Mouse (Mus musculus) induced T-regulatory cell, adult 2 months (primary cell): ENCODE measurements at regions not wholly inside any gene's neighbourhood (a gene's known extent, or its start where the extent isn't known, plus 50 kb on each side); places are given as distances from the start of the nearest gene placed in this dataset.
A peak's percentile ranks its signal among the peaks of the same experiment; 100 is the strongest.

Experiments
- DNase-seq: peaks from one replicate; pipeline ENCODE4 v3.0.0-alpha.2; 2012; ENCODE audit warnings: low read depth

DNA sequence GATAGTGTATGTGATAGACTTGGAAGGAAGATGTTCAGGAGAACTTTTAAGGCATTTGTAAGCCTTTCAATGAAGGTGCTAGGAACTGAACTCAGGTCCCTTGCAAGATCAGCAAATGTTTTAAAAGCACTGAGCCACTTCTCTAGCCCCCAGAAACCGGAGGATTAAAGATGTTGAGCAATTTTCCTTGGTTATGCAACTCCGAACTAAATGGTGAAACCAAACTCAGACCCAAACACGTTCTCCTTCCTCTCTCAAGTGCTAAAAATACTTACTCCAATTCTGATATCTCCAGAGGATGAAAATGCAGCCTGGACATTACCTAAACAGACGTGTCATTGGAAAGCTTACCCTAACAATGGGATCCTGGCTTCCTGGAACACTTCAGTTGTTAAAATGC, 378.8 kb downstream of the Kcnj2 start:
- no peak for DNase-seq

DNA sequence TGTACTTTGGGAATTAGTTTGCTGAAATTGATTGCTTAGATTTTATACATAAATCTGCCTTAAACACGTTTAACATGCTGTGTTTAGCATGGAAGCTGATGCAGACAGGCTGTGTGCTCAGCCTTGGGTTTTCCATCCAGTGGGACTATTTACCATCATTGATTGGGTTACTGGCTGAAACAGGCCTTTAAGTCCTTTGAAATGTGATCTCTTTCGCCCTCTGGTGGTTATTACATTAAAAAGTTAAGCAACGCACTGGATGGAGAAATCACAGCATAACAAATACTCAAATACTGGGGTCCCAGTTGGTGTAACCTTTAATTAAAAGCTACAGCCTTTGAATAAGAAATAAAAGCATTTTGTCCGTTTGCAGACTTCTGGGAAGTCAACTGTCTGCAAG, 379.8 kb downstream of the Kcnj2 start:
- peak; percentile 30 for DNase-seq

DNA sequence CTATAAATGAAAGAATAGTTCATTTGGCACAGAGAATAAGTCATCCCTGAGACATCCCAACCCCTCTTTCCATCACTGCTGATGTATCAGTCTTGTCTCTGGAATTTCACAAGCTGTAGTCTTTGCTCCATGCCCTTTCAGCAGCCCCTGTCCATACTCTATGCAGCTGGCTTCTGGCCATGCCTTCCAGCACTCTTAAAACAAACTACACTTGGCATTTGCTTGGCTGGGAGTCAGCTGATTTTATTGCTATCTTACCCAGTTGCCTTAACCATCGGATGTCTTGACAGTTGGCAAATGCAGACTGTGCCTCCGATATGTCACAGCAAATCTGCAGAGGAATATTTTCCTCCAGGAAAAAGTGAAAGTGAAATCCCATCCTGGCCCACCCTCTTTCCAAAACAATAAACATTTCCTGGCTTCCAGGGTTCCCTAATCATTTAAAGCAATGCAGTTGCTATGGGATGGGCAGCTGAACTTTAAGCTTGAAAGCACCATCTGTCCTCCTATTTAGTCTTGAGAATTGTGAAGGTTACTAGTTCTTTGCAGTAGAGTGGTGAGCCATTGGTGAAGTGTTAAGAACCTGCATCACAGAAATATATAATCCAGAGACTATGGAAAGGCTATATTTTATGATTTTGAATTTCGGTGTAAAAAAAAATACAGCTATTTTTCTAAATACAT, 385.0 kb downstream of the Kcnj2 start:
- no peak for DNase-seq

- no peak for DNase-seq
Measured at GRCm38 (mm10) chr11:111460046-111460445, 394.1 kb downstream of the Kcnj2 start.

DNA sequence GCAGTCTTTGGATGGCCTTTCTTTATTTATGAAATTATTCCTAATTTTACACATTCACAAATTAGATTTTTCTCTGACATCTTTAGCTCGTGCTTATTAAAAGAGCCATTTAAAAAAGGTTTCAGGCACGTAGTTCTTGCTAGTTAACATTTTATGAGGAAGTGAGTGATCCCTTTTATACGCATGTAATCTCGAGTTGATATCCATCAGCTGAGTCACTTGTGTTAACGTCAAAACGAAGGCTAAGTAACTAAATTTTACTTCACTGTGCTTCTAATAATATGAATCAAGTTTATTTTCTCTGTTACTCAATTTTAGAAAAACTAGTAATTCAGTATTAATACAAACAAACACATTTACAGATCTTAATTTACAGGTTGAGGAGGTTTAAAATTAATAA, 419.0 kb downstream of the Kcnj2 start:
- DNase-seq, result no peak

GRCm38 (mm10) chr11:111512471-111512870, 446.5 kb downstream of the Kcnj2 start:
- no peak for DNase-seq

DNA sequence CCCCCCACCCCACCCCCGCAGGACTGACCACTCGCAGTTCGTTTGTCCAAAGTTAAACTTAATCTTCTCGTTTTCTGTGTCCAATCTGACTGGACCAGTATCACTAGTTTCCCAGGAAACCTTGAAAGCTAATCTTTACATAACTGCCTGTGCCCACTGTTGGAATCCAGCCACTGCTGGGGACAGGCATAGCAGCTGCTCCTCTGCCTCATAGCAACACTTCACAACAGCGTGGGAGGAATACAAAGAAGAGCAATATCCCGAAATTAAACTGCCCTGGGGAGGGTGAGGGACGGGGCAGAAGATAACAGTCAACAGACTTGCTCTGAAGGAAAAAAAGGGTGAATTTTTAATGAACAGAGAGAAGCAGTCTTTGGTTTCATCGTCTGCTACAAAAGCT, 456.8 kb downstream of the Kcnj2 start:
- DNase-seq, result no peak

- peak; percentile 23 for DNase-seq
Measured at GRCm38 (mm10) chr11:111523465-111523864, 457.5 kb downstream of the Kcnj2 start.

DNA sequence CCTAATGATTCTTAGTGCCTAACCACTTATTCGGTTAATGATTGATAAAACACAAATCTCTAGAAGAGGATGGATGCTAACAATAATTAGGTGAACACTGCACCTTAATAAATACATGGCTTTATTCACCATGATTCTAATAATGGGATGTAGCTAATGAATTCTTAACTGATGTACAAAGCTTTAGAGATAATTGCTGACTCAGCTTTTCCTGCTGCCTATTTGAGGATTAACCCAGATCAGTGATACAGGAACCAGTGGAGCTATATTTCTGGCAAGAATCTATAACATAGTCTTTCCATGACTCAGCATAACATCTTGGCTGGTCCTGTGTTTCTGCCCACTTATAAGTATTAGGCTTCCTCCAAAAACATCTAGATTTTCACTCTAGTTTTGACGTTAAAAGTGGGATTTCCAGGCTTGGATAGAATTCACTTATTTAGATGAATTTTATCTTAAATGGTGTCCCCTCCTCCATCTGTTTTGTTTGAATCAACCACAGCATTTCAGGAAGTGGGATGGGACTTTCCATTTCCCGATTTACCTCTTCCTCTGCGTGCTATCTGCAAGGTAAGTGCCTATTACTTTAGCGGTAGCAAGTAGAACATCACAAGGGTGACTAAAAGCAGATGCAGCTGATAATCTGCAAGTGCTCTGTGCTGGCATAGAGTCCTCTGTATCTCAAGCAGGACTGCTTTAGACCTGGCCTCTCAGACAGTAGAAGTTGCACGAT, 460.2 kb downstream of the Kcnj2 start:
- no peak for DNase-seq

DNA sequence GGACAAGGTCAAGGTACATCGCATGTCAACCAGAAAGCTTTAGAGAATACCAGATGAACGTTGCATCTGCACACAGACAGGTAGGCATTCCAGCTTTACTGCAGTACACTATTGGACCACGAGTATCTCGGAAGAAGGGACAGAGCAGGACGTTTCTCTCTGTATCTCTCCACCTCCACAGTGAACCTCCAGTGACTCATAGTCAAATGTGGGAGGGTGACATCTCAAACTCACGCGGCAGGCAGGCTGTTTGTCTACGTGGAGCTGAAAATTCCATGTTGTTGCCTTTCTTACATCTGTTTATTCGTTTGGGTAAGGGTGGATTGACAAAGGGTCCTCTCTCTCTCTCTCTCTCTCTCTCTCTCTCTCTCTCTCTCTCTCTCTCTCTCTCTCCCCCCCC, 463.6 kb downstream of the Kcnj2 start:
- no peak for DNase-seq

DNA sequence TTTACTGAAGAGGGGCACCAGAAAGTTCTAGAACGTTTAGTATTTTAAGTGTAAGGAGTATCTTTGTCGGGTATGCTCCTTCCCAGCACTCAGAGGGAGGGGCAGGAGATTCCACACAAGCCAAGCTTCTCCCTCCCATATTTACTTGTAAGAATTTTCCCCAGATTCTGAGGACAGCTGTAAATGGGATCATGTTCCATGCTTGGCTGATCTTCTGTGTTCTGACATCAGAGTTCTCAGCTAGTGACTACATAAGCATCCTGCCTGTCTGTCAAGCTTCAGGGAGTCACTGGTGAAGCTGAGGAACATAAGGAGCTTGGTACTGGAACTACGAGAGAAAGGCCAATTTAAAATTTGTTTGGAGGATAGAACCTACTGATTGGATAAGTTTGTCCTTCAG, 464.9 kb downstream of the Kcnj2 start:
- DNase-seq, result no peak

DNA sequence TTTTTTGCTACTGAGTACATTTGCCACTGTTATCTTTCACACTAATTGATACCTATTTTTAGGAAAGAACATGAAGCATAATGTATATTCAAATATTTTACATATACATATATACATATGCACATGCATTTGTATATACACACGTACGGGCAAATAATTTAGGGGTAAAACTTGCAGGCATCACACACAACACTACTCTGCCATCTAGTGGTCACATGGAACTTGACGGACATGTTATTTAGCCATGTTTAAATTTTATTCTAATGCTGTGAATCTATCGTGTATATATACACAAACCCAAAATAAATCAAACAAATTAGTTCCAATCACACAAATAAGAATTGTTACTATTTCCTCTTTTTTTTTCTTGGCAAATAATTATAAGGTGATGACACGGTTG, 466.5 kb downstream of the Kcnj2 start:
- peak; percentile 18 for DNase-seq

- DNase-seq, result peak; percentile 55
Measured at GRCm38 (mm10) chr11:111536040-111536836, 470.3 kb downstream of the Kcnj2 start.

DNA sequence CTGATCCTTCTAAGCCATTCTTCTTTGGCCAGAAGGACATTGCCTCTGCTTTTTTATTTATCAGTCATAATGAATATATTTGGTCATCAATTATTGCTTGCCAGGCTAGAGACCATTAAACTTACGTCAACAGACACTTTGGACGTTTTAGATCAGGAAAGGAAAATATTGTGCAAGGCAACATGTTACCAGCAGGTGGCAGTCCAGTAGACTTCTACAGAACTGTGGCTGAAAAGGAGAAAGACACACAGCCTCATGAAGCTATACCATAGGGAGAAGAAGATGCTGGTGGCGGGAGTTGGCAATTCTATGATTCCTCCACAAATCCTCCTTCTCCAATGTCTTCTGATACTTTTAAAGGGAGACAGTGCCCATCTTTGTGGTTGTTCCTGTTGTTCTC, 471.7 kb downstream of the Kcnj2 start:
- DNase-seq, result peak; percentile 47

DNA sequence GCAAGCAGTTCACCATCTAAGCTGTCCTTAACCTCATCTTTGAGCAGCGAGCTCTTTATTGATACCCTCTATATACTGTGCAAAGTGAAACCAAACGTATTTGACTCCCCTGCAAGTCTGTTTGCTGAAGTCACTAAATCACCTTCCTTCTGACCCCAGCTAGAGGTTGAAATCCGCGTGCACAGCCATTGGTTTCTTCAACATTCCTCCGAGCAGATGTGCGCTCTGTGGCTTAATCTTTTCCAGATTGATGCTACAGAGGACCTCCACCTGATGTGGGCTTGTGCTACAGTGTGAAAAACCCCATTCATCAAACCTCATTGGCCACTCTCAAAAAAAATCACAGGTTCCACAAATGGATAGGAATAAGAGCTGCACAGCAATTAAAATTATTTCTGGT, 474.0 kb downstream of the Kcnj2 start:
- DNase-seq, result no peak

- DNase-seq, result no peak
Measured at GRCm38 (mm10) chr11:111545291-111545690, 479.3 kb downstream of the Kcnj2 start.

DNA sequence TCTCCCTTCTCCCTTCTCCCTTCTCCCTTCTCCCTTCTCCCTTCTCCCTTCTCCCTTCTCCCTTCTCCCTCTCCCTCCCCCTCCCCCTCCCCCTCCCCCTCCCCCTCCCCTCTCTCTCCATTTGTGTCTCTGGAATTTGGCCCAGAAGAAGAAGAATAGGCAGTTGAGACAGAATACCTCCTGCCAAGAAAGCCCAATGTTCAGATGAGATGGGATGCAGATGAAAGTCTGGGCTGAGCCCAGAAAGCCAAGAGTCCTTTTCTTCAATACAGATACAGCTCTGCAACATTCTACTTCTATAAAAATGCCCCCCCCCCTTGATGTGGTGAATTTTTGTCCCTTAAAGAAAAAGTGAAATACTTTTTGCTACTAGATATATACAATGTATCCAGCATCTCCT, 489.2 kb downstream of the Kcnj2 start:
- no peak for DNase-seq

DNA sequence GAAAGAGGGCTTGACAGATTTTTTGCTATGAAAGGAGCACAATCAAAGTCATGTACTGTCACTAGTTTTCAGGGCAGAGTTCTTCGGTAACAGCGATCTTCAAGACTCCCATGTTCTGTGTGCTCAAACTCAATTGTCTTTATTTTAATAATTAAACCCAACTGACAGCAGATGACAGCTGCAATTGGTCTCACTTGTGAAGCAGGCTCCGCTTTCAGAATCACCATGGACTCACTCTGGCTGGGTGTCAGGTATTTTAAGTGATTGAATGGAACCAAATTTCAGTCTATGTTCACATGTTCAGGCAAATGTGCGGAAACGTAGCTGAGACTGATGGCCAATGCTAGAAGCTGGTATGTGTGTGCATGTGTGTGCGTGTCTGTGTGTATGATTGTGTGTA, 489.7 kb downstream of the Kcnj2 start:
- DNase-seq, result no peak

DNA sequence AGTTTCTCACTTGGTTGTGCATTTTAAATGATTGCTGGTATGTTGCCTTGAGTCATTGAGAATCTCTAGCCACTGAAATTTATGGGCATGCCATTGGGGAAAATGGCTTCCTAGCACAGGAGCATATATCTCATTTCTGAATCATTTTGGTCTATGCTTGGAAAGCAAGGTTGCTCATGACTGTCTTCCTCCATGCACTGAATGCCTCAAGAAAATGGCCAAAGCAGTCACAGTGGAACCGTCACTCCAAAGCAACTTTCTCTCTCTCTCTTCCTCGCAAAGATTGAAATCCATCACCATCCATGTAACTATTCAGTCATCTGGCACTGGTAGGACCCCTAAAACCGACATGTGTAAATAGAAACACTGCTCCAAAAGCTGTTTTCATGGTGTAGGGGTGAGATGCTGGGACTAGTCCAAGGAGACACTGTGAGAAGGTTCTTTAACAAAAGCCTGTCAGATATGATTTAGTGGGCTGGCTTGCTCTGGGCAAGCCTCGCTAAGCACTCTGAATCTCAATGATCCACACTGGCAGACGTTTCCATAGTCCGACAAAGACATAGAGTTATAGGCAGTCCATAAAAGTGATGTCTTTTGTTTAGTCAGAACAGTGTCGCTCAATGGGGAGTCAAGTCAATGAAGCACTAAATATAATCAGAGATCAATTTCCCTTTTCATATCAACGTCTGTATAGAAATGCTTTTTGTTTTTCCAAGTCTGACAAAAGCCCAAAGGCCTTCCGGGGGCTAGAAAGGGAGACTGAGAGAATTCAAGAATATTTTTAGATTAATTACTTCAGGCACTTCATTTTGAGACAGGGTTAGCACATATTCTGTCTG, 492.6 kb downstream of the Kcnj2 start:
- DNase-seq, result no peak

- no peak for DNase-seq
Measured at GRCm38 (mm10) chr11:111563171-111563570, 497.2 kb downstream of the Kcnj2 start.

DNA sequence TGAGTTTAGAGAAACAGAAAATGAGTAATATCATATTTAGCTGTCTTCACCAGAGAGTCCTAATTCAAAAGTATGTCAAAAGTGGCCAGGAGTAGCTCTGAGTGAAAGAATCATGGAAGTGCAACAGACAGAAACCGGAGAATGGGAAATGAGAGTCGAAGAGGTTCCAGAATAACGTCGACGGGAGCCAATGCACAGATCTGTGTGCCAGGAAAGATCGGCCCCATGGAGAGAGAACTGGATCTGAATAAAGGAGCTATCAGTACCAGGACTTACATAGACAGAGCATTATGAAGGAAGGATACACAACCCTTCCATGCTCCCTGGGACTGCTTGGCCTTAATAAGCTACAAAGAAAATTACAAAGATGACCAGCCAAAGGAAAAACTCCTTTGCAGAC, 502.1 kb downstream of the Kcnj2 start:
- DNase-seq, result no peak

DNA sequence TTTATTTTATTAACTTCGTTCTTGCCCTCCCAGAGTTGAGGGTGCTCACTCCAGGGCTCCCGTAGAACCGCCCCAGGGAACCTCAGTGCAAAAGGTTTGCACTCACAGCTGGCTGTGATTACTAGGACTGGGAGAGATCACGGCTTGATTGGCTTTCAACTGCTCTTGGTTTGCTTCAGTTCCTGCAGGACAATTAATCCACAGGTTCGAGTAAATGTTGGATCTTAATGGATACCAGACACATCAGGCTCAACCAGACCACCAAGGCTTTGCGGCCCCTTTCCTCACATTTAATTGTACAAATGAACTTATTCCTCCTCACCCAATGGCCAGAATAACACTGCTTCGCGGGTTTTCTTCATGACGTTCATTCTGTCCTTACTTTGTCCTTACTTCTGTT, 502.9 kb downstream of the Kcnj2 start:
- DNase-seq, result no peak
